Mouse (Mus musculus) gastrocnemius, postnatal 4 days (tissue): ENCODE measurements around the gene Zdhhc24. TPM values are rescaled to one million over a fixed set of nuclear protein-coding genes. Genes with fewer than 3 reads are reported as not detected.
"Not testable (repeated sequence)": the region's sequence is repeated elsewhere in the genome, so short reads cannot be mapped to it uniquely, and the experiment has no call there.

Experiments used
- DNase-seq, 2 experiments: peaks; one replicate each; pipeline ENCODE4 v3.0.0; 2021 to 2022; ENCODE audit warnings: low spot score in 2 of 2, mixed read lengths in 2 of 2
- long read RNA-seq, 2 experiments: library from polyadenylated mRNA; stranded (forward); transcript quantifications; one replicate each; pipeline ENCODE4 v2.0.0; 2021
- total RNA-seq, 2 experiments: library from RNA; stranded (reverse); gene quantifications; 2 replicates each; pipeline ENCODE4 v1.2.3; 2021

The Zdhhc24 gene
- 1 to 10 TPM; 6.3 to 7.1 TPM for total RNA-seq
- long read RNA-seq, experiment 1, transcript Zdhhc24-201 (3 exons, 2,558 nt), result major isoform, 5 of 8 reads
- long read RNA-seq, experiment 1, partial matches to known transcripts, result 0 of 8 reads
- long read RNA-seq, experiment 1, other reads (novel, unspliced or antisense), result 1 of 8 reads
- long read RNA-seq, experiment 2, transcript Zdhhc24-201 (3 exons, 2,558 nt), result major isoform, 6 of 12 reads
- long read RNA-seq, experiment 2, partial matches to known transcripts, result 2 of 12 reads
- long read RNA-seq, experiment 2, other reads (novel, unspliced or antisense), result 0 of 12 reads

DNA sequence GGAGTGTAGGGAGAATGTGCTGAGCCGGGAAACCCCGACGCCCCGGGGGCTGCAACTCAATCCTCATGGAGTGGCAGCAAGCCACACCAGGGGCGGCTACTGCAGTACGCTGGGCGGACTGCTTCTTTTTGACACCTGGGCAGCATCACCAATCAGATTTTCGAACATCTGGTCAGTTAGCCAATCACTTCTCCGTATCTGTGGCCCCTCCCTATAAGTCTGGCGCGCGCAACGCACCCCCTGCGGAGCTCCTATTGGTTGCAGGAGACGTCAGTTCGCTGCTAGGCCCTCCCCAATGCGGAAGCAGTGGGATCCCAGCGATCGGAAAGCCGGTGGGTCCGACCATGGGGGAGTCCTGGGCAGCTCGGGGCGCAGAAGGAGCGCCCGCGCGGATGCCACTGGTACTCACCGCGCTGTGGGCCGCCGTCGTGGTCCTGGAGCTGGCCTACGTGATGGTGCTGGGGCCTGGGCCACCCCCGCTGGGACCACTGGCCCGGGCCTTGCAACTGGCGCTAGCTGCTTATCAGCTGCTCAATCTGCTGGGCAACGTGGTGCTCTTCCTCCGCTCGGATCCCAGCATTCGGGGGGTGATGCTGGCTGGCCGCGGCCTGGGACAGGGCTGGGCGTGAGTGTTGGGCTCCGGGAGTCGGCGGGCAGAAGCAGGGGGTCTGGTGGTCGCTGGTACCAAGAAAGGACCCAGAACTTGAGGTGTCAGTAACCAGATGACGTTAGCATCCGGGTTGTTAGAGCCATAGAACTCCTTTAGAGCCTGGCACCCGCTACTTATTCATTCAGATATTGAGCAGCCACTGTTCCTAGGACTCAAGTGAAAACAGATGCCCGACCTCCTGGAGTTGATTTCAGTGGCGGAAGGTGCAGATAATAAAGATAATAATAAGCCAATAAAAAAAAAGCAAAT lies at the start of gene Zdhhc24:
Zdhhc24 (plus strand) TSS at position 264 of the 919 bp plus-strand sequence.
- DNase-seq, result peak; percentile 90 to 94

DNA sequence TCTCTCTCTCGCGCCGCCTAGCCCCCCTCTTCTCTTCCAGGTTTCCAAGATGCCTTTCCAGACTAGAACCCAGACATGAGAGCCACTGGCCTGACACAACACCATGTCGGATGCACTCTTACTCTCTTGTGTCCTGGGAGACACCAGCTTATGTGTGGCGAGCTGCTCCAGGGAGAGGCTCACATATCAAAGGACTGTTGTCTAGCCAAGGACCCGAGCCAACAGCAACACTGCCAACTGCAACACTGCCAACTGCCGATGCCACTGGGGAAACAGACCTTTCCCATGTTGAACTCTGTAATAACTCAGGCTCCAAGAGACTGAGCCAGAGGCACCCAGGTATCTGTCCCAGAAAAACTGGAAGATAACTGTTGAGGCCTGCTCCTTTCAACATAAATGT lies 49.3 kb upstream of the Zdhhc24 start:
- peak in 1 of 2 experiments; percentile 46 for DNase-seq

DNA sequence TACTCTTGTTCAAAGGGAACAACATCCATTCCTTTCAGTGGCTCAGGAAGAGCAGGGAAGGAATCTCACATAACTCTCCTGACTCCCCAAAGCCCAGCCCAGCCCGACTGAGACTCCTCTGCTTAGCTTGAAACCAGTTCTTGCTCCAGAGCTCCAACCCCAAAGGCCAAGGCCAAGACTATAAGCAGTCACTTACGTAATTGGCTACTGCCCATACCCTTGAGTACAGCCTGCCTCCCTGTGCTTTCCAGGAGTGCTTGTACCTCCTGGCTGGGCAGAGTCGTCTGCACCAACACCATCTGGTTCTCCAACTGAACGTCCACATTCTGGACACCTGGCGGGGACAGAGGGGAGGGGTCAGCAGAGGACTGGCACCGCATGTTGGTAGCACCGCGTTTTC lies 44.5 kb upstream of the Zdhhc24 start:
- DNase-seq, result no peak

DNA sequence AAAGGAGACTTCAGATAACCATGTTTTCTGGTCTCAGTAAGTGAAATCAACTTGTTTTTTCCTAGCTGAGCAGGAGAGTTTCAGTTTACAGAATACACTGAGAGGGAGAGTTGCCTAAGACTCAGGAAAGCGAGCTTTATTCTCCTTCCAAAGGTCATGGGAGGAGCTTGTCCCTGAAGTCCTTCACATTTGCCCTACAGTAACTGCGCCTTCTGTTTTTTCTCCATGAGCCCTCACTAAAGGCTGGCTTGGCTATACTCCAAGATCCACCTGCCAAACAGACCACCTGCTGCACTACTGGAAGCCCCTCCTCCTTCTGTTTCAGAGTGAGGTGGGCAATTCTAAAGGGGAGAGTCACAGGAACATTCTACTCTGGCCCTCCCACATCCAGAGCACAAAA lies 42.4 kb upstream of the Zdhhc24 start:
- no peak for DNase-seq

DNA sequence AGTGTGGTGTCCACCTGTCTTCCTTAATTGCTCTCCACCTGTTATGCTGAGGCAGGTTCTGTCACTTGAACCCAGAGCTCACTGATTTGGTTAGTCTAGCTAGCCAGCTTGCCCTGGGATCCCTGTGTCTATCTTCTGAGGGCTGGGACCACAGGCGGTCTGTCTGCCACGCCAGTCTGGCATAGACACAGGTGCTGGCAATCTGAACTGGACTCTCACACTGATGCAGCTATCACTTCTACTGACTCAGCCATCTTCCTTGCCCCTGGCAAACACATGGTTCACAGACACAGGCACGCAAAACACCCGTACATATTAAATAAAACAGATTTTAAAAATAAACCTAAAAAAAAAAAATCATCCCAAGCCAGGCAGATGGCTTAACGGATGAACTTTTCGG lies 41.4 kb upstream of the Zdhhc24 start:
- no peak for DNase-seq

DNA sequence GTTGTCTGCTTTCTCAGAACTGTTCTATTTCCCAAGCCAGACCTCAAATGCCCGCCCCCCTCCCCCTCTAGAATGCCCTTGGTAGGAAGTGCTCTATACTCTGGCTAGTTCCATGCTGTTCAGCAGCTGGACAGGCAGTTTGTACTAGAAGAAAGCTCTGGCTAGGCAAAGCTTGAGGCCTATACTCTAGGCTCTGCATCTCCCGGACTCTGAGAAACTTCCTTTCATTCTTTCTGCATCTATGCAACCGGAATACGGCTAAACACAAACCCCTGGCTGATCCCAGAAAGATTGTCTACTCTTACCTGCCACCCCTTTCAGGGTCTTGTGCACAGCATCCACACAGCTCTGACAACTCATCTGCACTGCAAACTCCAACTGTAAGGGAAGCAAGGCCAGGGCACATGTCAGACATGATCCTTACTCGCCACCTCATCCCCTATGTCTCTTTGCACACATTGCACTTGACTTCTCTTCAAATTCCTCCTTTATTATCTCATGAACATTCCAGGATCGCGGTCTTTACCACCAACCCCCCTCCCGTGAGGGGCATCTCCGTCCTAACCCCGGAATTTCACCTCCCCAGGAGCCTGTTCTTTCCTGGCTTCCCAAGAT lies 39.8 kb upstream of the Zdhhc24 start:
- no peak for DNase-seq

DNA sequence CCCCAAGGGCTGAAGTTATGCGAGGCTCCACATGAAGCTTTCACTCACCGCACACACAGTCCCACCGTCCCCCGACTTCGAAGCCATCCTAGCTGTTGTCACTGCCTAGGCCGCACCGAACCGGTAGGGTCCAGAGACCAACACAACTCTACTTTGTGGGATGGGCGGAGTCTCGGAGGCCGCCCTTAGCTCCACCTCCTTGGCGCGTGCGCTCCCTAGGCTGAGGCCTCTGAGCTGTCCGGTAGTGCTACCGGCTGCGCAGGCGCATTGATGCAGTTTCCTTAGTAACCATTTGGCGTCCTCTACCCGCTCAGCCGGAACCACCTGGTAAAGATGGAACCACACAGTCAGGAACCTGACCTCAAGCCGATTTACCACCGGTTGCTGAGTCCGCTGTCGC lies 39.3 kb upstream of the Zdhhc24 start, which contains the start of the genes Ccs and Ccdc87:
Ccs (minus strand) TSS at position 184 of the 400 bp plus-strand sequence.
Ccdc87 (plus strand) TSS at position 218 of the 400 bp plus-strand sequence.
- peak; percentile 90 to 96 for DNase-seq

DNA sequence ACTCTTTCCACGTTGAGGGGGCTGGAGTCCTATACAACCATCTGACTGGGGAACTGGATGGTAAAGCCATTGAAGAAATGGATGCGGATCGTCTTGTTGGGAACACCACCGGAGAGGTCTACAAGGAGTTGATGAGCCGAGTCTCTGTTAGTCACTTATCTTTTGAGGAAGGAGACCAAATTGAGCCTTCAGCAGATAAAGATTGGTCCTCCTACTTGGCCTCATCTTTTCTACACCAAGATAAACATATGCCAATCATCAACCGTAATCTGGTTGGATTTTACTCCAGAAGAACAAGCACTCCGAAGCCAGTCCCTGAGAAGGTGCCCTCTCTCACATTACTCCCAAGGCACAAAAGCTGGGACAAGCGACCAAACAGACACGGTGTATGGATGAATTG lies 37.6 kb upstream of the Zdhhc24 start:
- no peak for DNase-seq

DNA sequence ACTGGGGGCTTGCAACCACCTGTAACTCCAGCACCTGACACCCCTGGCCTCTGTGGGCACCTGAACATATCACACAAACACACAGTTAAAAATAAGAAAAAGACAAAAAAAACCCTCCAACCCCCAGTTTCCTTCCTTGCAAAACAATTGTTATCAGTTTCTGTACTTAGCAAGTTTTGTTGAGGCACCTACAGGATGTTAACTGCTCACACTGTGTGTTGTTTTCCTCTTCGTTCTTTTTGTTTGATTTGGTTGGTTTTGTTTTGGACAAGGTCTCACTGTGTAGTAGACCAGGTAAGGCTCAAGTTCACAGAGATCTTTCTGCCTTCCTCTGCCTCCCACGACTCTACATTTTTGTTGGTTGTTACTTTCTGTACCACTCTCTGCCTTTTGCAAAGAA lies 35.9 kb upstream of the Zdhhc24 start:
- DNase-seq, result no peak

DNA sequence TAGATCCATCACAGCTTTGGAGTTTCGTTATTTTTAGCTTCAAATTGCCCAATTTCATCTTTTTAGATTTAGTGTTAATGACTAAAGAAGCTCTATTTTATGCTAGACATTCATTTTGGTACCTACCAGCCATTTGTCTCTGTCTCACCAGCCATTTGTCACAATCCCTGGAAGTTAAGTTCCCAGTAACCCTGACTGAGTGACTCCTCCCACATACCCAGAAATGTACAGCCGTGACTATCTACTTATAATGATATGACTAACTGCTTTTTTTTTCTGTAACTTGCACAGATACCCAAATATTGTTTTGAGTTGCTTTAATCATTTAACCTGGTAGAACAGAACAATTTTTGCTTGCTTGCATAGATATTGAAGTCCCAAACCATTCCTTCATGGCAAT lies 32.6 kb upstream of the Zdhhc24 start:
- DNase-seq, result no peak

DNA sequence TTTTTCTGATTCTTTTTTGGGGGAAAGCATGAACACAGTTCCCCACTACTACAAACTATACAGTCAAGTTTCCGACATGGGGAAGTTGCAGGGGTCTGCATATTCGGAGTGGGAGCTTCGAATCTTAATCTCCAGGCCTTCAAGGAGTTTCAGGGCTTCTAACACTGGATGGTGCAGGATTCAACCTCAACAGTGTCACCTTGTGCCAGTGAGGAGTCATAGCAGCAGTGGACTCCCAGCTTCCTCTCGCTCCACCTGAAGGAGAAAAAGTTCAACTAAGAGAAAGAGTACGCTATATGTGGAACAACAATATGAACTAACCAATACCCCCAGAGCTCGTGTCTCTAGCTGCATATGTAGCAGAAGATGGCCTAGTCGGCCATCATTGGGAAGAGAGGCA lies 31.0 kb upstream of the Zdhhc24 start:
- no peak for DNase-seq

DNA sequence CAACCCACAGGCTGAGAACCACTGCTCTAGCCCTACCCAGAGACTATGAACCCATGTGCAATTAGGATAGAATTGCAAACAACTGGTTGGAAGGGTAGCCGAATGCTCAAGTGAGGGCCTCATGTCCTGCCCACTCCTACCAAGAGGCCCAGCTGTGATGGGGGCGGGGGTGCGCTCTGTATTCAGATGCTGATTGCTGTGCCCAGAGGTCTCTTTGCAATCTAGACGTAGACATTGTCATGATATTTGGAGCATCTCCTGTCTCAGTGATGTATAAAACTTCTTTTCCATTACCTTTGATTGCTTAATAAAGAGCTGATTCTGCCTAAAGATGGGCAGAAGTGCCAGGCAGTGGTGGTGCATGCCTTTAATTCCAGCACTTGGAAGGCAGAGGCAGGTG lies 28.7 kb upstream of the Zdhhc24 start:
- DNase-seq, result no peak

DNA sequence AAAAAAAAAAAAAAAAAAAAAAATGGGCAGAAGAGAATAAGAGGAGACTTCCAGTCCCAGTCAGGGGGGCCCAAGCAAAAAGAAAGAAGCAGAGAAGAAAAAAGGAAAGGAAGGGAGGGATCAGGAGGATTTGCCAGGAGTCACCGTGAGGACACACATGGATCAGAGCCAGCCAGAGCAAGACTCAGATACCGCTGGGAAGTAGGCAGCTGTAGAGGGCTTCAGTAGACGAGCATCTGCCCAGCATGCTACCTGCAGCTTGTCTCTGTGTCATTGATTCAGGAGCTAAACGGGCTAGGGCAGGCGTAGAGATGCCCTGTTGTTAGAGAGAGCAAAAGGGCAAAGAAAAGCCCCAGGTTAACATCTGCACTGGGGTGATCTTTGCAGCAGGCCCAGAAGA lies 28.2 kb upstream of the Zdhhc24 start:
- no peak for DNase-seq

DNA sequence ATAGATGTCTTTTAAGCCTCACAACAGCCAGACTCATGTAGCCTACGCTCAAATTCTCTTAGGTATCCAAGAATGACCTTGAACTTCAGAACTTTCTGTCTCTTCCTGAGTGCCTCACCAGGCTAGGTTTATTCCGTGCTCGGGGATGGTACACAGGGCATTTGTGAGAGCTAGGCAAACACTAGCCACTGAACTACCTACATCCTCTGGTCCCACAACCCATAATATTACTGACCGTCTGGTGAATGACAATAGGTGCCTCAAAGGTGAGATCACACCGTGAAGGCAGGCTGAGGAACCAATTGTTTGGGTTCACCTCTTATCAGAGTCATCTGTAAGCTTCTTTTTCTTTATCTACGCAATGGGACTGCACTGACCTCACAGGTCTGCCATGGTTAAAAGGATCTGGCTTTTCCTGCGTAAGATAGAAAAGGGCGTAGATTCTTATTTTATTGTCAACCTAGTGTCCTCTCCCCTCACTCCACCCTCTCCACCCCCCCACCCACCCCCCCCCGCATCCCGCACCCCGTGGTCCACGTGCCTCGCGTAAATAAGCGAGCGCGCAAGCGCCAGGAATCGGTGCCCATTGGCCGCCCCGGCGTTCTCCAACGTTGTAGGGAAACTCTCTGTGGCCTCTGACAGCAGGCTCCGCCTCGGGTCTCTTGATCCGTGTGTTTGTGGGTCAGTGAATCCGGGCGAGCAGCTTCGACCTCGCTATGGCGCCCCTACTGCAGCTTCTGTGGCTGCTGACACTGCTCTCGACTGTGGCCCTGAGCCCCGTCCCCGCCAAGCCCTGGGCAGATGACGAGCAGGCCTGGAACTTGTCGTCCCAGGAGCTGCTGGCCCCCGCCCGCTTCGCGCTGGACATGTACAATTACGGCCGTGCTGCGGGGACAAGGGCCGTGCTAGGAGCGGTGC lies 23.7 kb upstream of the Zdhhc24 start, which contains the start of gene Ctsf:
Ctsf (plus strand) TSS at position 579 of the 918 bp plus-strand sequence.
- peak; percentile 70 to 86 for DNase-seq

DNA sequence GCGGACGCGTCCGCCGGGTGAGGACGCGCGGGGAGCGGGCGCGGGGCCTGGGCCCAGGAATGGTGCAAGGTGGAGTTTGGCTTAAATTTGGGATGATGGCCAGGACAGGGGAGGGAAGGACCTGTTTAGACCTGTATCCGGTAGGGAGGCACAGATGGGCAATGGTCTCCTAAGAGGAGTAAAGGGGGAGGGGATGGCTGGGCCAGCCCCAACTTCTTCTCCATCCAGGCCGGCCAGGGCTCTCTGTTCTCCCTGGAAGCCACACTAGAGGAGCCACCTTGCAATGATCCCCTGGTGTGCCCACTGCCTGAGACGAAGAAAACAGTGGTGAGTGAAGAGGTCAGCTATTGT lies 23.0 kb upstream of the Zdhhc24 start:
- DNase-seq, result no peak

DNA sequence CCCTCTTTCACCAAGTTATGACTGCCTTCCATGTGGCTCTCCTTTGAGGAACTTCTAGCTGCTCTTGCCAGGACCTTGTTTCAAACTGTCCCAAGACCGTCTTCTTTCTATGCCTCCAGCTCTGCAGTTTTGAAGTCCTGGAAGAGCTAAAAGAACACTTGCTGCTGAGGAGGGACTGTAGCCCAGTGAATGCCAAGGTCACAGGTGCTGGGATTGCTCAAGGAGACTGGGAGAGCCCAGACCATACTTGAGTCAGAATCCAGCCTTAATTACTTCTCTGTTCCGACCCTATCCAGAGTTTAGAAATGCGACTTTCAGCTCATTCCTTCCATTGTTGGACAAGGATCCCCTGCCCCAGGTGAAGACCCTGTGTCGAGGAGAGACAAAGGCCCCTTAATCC lies 22.5 kb upstream of the Zdhhc24 start:
- no peak for DNase-seq

DNA sequence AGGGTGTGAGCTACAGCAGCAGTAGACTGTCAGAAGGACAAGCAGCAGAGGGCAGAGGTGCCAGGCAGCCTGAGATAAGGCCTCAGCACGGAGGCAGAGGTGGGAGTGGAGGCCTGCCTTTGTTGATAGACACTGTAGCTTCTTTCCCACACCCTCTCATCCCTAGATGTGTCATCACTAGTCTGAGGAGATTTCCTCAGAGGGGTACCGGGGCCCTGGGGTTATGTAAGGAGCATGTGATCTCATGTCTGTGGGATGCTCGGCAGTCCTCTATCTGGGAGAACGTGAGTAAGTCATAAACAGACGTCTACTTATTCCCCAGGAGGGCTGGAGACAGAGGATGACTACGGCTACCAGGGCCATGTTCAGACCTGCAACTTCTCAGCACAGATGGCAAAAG lies 19.4 kb upstream of the Zdhhc24 start:
- DNase-seq, result no peak

DNA sequence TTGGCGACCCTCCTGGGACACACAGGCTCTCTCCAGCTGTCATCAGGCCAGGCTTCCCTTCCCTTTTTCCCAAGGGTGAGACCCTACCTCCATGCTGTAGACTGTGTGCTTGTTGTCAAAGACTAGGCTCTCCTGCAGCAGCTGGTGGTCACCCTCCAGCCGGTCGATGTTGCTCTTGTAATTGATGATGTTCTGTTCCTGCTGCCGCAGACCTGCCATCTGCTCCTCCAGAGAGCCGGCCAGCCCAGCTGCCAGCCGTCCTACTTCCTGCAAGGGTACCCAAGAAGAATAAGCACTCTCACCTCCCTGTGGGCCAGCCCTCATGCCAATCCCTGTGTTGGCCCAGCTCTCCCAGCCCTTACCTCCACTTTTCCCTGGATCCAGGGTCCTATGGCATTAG lies 15.4 kb upstream of the Zdhhc24 start:
- no peak for DNase-seq

DNA sequence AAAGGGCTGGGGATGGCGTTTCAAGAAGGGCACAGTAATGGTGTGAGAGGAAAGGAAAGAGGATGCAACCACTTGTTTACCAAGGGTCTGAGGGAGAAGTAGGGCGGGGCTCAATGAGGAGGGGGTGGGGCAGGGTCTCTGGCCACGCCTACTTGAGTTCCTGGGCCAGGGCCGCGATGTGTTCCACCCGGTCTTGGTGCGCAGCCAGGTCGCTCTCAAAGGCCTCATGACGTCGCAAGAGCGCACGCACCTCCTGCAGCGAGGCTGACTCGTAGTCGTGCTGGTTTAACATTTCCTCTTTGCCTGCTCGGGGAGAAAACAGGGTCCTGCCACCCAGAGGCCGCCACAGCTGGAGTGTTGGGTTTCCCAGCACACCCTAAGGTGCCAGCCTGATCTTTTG lies 13.3 kb upstream of the Zdhhc24 start:
- no peak for DNase-seq

DNA sequence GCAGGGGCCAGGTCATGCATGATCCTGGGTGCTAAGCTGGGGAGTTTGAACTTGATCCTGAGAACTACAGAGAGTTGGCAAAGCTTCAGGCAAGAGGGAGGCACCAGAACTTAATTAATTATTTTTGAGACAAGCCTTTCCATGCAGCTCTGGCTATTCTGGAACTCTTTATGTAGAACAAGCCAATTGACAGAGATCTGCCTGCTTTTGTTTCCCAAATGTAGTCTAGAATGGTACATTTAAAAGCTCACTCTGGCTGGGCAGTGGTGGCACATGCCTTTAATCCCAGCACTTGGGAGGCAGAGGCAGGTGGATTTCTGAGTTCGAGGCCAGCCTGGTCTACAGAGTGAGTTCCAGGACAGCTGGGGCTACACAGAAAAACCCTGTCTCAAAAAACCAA lies 3.9 kb upstream of the Zdhhc24 start:
- DNase-seq, result not testable (repeated sequence)

DNA sequence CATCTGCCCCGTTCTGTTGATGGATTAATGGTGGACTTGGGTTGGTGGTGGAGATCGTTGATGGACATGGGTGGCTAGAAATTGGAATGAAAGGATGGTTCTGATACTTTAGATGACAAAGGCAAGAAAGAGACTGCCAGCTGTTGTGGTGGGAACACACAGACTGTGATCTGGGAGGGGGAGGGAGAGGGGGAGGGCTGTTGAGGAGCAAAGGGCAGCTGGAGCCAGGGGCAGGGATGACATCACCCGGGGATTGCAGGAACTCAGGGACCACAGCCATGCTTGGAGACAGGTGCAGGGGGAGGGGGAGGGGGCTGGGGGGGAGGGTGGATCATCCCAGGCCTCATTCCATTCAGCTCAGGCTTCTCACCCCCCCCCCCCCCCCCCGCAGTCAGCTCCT lies 2.2 kb upstream of the Zdhhc24 start:
- no peak for DNase-seq
